Mouse (Mus musculus) ES-Bruce4 (cell line): ENCODE results near the gene D2hgdh.
"Not testable (repeated sequence)": the region's sequence is repeated elsewhere in the genome, so short reads cannot be mapped to it uniquely, and the experiment has no call there.

ENCODE experiments used
- CTCF ChIP-seq: IDR thresholded peaks from one replicate; pipeline ENCODE4 v1.8.1; 2011; ENCODE audit warnings: low read depth, low read length
- POLR2A ChIP-seq: IDR thresholded peaks from one replicate; pipeline ENCODE4 v1.8.1; 2011; ENCODE audit warnings: low read length; ENCODE audit not compliant: insufficient read depth

DNA sequence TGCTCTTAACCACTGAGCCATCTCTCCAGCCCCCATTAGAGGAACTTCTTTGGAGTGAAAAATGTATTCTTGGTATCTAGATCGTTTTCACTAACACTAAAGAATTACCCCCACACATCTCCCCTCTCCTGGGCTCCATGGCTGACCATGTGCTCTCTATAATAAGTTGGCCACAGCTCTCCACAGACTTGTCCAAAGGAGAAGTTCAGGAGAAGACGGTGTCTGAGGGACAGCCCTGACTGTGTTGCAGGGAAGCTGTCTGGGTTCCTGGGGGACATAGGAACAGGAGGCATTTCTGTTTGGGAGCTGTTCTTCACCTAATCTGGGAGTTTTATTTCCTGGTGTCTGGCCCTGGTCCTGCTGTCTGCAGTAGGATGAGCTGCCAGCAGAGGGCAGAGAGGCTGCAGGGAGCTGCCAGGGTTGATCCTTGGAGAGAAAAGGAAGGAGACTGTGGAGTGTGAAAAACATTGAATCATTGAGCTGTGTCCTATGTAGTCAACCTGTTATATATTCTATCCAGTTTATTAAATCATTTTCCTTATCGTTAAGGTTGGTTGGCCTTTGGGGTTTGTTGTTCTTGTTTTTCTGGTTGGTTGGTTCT is 21.2 kb downstream of the D2hgdh start:
- not testable (repeated sequence) for TF ChIP-seq POLR2A, CTCF
